Mouse (Mus musculus): ENCODE measurements around the gene Acox1.

Gene Acox1

GRCm38 (mm10) chr11:116169214-116169613 lies 29.6 kb downstream of the Acox1 start:
- DNase-seq (ENCODE audit: inconsistent age in 2 of 2, low spot score in 1 of 2), result no peak

DNA sequence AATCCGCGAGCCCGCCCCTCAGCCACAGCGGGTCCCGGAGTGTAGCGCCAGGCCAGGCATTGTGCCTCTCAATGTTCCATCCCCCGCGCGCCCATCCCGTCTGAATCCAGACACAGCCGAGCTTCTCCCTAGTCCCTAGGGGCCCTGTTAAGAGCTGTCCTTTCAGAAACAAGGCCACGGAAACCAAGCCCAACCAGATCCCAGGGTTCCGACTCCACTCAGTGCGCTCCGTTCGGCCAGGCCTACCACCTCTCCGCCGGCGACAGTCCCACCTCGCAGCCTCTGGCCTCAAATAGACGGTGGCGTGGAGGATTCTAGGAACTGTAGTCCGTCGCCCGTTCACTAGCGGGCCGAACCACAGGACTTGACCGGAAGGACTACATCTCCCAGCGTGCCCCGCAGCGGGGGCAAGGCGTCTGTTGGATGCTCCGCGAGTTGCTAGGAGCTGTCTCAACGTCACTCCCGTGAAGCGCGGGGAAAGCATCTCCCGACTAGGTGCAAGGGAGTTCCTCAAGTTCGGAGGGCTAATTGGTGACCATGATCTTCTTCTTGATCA lies 30.9 kb downstream of the Acox1 start, which contains the start of gene Fbf1:
Fbf1 (minus strand) TSS at position 283 of the 556 bp plus-strand sequence.
- DNase-seq (ENCODE audit: inconsistent age in 2 of 2, low spot score in 1 of 2), result peak; percentile 95 to 97

DNA sequence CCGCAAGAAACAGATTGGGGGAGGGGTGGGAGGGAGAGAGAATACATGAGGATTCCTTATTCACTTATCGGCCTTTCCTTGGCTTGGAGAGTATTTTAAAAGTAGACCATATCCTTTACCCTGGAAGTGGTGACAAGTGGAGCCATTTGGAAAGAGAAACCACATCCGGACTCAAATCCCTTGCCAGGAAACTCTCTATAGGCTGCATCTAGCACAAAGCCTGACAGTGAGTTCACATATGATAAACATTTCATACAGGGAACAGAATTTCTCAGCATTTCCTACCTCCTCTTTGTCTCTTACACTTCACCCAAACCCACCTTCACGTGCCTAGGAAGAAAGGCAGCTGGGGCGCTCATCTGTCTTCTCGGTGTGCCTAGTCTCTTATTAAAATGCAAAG lies 31.6 kb downstream of the Acox1 start:
- DNase-seq (ENCODE audit: inconsistent age in 2 of 2, low spot score in 1 of 2), result no peak

DNA sequence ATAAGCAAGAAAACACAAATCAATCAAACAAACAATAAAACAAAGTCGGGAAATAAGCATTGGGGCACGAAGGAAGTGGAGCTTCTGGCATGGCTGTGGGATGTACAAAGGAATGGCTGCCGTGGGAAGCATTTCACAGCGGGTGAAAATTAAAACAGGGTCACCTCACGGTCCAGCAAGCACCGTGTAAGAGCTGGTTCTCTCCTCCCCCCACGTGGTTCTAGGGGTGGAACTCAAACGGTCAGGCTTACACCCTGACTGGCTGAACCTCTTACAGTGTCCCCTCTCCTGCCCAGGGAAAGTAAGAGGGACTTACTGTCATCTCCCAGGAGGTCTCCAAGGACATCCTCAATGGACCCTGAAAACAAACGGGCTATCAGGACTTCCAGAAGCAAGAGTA lies 35.8 kb downstream of the Acox1 start:
- no peak for DNase-seq (ENCODE audit: inconsistent age in 2 of 2, low spot score in 1 of 2)

DNA sequence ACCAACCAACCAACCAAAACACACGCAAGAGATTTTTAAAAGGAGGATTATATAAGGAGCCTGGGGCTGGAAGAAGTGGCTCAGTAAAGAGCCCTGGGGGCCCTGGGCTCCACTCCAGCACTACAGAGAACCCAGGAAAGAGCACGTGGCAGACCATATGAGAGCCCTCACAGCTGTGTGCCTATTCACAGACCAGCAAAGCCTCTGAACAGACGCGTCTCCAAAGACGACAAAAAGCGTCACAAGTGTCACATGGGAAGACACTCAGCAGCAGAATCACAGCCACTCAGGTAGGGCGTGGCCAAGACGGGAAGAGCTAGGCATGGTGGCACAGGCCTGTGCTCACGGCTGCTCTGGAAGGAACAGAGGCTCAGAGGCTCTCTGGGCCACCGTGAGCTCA lies 36.7 kb downstream of the Acox1 start:
- DNase-seq (ENCODE audit: inconsistent age in 2 of 2, low spot score in 1 of 2), result no peak

- DNase-seq (ENCODE audit: inconsistent age in 2 of 2, low spot score in 1 of 2), result no peak
Observed at GRCm38 (mm10) chr11:116161312-116161711, 37.5 kb downstream of the Acox1 start.

DNA sequence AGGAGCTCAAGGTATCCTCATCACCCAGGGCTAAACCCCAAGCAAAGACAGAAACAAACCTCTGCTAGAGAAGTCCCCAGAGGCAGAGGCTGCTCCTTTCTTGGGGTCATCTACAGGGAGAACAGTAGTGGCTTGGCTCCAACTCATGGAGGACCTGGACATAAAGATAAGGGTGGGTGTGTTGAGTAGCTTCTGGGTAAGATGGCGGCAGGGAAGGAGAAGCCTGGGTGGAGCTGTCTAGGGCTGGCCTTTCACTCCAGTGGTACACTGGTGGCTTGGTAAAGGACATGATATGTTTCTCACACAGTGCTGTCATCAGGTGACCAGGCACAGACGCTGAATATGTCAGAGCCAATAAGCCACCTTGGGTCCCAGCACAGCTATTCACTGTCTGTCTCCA lies 47.9 kb downstream of the Acox1 start:
- no peak for DNase-seq (ENCODE audit: inconsistent age in 2 of 2, low spot score in 1 of 2)

DNA sequence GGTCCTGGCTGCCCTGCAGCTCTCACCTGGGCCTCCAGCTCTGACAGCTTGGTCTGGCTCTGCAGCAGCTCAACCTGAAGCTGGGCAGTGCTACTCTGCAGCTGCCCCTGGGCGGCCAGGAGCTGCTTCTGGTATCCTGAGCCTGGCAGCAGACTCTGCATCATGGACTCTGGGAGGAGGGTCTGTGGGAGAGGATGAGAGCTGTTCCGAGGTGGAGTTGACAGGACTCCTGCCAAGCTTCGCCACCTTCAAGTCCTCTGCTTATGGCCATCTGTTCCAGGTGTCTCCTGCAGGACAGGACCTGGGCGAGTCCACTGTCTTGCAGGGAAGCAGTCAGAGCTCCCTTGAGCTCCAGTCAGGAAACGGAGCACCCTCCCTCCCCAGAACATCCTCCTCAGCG lies 49.5 kb downstream of the Acox1 start:
- DNase-seq (ENCODE audit: inconsistent age in 2 of 2, low spot score in 1 of 2), result no peak

GRCm38 (mm10) chr11:116148761-116149221 lies 50.1 kb downstream of the Acox1 start:
- no peak for DNase-seq (ENCODE audit: inconsistent age in 2 of 2, low spot score in 1 of 2)

DNA sequence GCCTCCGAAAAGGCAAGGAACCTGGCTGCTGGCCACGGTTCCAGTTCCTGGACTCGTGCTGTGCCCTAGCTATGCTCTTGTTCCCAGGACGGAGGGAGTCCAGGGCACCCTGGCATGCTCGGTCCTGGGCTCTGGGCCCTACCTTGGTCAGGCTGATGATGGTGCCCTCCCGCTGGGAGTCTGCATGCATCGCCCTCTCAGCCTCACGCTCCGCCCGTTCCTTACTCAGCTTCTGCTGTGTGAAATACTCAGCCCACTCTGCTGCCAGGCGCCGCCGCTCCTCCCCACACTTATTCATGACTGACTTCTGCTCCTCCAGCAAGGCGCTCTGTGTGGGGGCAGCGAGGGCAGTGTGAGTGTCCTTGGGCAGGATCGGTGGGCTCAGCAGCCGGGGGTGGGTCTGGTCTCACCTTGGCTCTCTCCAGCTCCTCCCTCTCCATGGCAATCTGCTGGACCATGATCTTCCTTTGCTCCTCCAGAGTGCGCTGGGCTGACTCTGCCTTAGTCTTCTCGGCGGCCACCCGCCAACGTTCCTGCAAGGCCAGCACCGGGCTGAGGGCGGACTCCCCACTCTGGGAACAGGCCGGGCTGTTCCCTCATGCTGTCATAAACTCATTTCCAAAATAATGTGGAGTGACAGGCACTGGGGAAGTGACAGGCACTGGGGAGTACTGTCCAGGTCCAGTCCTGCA lies 52.4 kb downstream of the Acox1 start:
- DNase-seq (ENCODE audit: inconsistent age in 2 of 2, low spot score in 1 of 2), result no peak

DNA sequence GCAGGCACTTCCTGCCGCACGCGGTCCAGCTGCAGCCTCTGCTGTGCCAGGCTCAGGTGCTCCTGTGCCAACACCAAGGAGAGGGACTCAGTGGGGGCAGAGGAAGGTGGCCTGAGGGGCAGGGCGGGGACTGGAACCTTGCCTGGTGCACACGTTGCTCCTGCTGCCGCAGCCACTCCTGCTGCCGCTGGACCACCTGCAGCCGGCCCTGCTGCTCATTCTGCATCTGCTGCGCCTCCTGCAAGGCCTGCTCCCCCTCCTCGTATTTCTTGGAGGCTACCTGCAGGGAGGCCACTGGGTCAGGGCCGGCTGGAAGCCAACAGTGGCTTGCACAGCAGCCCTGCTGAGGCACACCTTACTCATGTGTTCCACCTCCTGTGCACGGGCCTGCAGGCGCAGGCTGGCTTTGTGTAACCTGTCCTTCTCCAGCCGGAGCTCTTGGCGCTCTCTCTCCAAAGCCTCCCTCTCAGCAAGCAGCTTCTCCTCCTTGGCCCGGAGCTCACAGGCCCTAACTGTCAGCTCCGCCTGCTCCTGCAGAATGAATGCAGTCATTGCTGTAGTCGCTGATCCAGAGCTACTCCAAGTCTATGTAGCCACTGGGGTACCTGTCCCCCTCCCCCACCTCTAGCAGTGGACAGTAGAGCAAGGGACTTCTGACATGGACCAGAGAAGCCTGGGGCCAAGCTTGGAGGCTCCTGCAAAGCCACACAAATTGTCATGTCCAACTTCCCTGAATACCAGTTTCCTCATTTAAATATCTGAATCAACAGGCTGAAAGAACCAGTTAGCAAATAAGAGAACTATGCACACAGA lies 53.2 kb downstream of the Acox1 start:
- no peak for DNase-seq (ENCODE audit: inconsistent age in 2 of 2, low spot score in 1 of 2)

- no peak for DNase-seq (ENCODE audit: inconsistent age in 2 of 2, low spot score in 1 of 2)
Observed at GRCm38 (mm10) chr11:116143468-116143867, 55.4 kb downstream of the Acox1 start.

DNA sequence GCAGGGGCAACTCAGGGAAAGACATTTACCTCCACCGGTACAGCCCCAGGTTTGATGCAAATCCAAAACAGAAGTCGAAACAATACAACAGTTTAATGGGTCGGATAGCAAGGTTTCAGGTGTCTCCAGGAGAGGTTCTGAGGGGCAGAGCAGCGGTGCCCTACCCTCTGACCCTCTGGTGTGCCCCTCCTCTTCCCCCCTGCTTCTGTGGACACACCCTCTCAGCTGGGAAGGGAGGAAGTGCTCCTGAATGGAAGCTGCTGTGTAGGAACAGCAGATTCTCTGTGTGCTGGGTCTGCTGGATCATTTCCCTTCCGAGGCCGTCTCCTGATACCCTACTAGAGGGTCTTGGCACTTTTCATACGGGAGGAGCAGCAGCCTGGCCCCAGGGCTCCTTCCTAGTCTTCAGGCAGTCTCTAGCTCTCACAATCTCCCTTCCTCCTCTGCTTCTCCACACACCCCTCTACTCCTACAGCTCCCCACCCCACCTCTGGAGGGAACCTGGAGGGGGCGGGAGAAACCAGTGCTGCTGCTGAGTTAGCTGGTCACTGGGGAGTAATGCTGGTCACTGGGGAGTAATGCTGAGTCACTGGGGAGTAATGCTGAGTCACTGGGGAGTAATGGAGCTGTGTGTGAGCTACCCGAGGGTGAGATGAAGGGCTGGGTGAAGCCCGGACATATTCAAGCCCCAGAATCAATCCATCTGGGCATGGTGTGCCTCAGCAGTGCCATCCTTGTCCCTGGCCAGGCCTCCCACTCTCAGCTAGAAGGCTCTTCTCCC lies 56.4 kb downstream of the Acox1 start:
- peak; percentile 83 to 90 for DNase-seq (ENCODE audit: inconsistent age in 2 of 2, low spot score in 1 of 2)

DNA sequence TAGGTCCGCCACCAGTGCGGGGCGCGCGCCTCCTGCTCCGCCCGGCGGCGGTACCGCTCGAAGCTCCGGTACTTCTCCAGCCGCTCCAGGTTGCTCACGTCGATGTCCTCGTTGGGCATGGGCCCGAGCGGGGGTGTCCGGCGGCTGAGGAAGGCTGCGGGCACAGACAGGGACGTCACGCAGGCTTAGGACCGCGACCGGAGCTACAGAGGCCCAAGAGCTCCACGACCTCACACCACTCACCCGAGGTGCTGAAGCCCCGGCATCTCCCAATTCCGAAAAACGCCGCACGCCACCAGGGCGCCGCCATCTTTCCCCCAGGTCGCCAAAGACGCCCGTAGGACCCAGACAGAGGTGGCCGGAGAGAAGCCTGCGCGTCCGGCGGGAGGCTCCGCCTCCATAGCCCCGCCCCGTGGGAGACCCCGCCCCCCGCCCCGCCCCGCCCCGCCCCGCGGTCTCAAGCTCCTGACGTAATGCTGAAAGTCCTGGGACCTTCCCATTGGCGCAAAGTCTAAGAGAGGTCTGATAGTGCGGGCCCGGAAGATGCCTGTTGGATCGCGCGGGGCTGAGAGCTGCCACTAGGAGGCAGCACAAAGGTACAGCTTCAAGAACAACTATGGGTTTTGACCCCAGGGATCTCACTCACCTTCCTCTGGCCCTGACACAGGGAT lies 60.2 kb downstream of the Acox1 start, which contains the start of gene Mrpl38:
Mrpl38 (minus strand) TSS at position 401 of the 671 bp plus-strand sequence.
- DNase-seq (ENCODE audit: inconsistent age in 2 of 2, low spot score in 1 of 2), result peak; percentile 91 to 96

- no peak for DNase-seq (ENCODE audit: inconsistent age in 2 of 2, low spot score in 1 of 2)
Observed at GRCm38 (mm10) chr11:116138096-116138467, 60.8 kb downstream of the Acox1 start.

DNA sequence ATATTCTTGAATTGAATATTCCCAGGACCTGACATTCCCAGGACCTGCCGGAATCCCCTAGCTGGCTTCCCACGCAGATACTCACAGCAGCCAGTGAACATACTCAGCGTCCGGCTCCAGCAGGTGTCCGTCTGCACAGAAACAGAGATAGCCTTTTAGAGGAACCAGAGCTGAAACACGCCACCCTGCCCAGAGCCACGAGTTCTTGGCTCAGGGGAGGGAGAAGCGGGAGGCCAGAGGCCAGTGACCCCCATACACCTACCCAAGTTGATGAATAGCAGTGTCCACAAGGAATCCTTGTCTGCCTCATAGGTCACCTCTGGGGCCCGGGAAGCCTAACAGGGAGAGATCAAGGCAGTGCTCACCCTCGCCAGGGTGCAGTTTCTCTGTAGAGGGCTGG lies 64.7 kb downstream of the Acox1 start:
- DNase-seq (ENCODE audit: inconsistent age in 2 of 2, low spot score in 1 of 2), result no peak

DNA sequence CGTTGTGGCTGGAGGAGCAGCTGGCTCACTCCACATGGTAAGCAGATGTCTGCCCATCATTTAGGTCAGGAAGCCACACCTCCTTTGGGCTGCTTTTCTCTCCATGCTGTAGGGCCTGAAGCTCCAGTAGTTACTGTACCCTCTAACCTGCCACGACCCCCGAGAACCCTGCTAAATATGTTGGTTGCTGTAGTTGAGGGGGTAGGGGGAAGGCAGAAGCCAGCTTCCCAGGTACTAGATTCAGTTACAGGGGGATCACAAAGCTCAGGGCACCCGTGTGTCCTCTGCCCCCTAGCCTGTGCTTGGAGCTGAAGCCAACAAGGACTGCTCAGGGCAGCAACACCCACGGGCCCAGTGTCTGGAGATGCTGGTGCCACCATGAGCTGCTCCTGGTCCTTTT lies 65.3 kb downstream of the Acox1 start:
- no peak for DNase-seq (ENCODE audit: inconsistent age in 2 of 2, low spot score in 1 of 2)

DNA sequence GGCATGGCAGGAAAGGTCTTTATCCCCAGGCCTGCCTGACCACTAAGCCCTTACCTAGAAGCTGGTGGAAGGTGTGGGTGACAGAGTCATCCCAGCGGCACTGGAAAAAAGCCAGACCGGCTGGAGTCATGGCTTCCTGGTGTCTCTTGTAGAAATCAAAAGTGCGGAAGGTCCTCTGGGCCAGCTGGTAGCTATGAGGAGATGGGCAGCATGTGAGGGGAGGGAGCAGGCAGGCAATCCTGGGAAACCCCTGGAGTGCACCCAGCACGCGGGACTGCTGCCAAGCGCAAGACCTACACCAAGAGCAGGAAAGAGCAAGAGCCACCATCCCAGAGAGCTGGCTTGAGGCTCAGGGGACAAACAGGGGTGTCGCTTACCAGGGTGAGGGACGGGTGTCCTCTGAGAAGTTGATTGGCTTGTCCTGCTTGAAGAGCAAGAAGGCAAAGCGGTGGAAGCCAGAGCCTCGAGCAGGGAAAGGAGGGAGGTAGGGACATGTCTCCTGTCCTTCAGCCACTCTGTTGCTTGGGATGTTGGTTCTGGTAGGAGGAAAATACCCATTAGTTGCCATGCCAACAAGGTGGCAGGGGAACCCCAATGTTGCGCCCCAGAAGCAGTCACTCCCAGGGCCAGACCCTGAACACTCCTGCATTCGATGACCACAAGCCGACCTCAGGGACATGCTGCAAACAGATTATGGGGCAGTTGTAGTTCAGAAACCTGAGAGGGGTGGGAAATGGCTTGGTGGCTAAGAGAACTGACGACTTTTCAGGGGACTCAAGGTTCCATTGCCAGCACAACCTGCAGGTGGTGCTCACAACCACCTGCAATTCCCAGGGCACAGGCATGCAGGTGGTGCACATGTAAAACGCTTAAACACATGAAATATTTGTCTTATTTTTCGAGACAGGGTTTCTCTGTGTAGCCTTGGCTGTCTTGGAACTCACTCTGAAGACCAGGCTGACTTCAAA lies 66.2 kb downstream of the Acox1 start:
- DNase-seq (ENCODE audit: inconsistent age in 2 of 2, low spot score in 1 of 2), result peak; percentile 58 to 71

DNA sequence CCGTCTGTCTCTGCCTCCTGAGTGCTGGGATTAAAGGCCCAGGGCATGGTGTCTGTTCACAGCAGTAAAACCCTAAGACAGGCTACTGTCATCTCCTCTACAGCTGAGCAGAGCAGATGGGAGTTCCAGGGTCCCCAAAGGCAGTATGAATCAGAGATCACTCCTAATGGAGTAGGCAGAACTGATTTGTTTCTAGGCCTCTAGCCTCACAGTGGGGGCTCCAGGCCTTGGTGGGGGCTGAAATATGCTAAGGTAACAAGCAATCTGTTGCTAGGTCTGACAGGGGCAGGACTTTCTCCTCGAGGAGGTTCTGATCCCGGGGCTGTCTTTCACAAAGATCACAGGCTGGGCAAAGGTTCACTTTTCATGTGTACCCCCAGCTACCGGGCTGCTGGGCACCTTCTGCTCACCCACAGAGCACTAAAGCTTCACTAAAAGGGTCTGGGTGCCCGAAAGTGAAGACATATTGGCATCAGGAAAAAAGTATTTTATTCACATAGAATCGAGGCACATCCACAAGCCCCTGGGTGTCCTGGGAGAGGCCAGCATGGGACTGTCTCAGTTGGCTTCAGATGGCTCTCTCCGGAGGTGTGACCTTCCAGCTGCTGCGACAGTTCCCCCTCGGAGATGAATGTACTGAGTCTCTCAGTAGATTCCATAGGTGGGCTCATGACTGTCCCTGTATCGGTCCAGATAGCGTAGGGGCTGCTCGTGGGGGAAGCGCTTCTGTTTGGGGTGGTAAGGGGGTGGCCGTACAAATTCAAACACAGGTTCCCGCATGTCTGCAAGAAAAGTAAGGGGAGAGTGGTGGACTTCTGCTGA lies 67.3 kb downstream of the Acox1 start:
- peak in 1 of 2 experiments; percentile 61 for DNase-seq (ENCODE audit: inconsistent age in 2 of 2, low spot score in 1 of 2)
